Mouse (Mus musculus) right cerebral cortex, adult 2 months (tissue): ENCODE measurements at regions not wholly inside any gene's neighbourhood (a gene's known extent, or its start where the extent isn't known, plus 50 kb on each side); places are given as distances from the start of the nearest gene placed in this dataset.
A peak's percentile ranks its signal among the peaks of the same experiment; 100 is the strongest.

Experiments
- DNase-seq, 2 experiments: peaks; one replicate each; pipeline ENCODE4 v3.0.0; 2021 to 2022; ENCODE audit warnings: low spot score in 2 of 2

DNA sequence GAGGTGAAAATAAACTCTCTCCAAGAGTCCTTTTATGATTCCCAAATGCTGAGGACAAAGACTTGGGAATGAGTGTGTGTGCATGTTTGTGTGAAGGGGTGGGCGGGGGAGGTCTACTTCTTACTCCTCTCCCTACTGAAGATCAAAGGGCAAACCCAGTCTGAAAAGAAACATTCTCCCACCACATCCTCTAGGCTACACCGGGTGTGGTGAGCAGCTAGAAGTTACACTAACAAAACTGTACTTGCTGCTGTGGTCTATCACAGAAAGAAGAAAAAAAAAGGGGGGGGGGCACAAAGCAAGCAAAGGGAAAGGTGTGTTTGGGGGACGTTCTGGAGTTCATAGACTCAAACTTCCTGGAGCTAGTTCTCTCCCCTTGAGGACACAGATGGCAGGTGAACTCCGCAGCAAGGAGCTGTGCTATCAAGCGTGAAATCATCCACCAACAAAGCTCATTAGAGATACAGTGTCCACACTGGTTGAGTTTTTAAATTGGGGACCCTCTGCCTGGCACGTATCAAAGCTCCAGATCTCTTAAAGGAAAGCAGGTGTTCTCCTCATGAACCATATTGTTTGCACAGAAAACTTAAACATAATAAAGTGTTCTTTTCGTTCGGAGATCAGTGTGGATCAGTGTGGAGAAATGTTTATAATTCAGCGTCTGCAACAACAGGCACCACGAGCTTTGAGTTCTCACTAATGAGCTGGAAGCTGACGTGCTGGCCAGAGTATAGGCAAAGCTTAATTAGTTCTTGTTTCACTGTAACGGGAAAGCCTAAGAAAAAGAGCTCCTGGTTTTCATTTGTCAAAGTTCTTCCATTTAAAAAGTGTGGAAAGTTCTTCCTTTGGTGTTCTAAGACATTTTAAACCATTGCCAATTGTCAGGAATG is 280.7 kb upstream of the Htr2a start:
- DNase-seq, result no peak

DNA sequence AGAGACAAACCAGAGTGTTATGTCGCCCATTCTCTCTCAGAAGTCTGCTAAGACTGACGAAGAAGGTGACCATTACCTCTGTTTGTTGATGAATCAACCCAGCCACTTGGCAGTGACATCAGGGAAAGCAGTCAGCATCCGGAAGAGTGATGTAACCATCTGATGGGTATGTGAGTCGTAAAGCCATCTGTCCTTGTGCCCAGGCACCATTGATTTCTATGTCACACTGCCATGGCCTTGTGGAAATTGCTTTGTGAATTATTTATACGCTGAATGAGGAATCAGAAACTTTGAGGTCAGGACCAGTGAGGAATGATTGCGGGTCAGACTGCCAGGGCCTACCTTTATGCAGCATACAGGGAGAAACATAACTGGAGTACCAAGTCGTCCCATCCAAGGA is 256.2 kb upstream of the Htr2a start:
- DNase-seq, result no peak

- no peak for DNase-seq
Measured at GRCm38 (mm10) chr14:74392419-74392818, 248.2 kb upstream of the Htr2a start.

GRCm38 (mm10) chr14:74397202-74397601 is 243.4 kb upstream of the Htr2a start:
- no peak for DNase-seq

DNA sequence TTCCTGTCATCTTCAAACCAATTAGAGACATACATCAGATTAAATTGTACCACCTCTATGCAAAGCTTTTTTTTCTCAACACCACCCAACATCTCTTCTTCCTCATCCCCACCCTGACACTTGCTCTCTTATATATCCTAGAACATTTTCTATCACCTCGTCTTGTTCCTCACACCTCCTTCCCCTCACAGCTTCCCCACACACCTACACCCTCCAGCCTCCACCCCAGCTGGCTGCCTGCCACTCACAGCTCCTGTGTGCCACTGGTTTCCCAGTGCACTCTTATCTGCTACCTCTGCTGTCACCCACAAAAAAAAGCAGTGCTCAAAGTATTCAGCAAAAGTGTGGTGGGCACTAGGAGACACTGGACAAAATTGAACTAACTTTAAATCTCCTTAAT is 231.2 kb upstream of the Htr2a start:
- peak; percentile 39 to 66 for DNase-seq

- peak in 1 of 2 experiments; percentile 10 for DNase-seq
Measured at GRCm38 (mm10) chr14:74428226-74428625, 212.4 kb upstream of the Htr2a start.

DNA sequence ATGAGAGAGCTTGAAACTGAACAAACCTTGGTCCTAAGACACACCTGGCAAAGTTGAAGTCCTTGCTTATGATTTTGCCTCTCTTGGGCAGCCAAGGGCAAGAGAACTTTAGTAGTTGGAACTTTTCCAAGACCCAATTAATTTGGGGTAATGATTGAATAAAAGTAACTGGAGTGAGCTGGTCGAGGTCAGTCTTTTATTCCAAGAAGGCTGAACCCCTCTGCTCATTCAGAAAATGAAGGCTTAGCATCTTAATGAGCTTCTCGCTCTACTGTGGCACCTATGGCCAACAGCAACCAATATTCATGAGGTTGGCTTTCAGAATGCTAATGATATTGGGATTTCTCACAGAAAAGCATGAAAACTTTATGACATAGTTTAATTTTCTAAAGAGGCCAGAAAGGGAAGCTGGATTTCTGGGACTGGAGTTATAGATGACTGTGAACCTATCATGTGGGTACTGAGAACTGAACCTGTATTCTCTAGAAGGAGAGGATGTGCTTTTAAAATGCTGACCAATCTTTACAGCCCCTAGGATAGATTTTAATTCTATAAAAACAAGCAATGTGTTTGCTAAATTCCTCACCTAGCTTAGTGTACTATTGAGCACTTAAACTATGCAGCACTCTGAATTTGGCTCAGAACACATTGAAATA is 176.5 kb upstream of the Htr2a start:
- DNase-seq, result no peak

GRCm38 (mm10) chr14:74495504-74495903 is 145.1 kb upstream of the Htr2a start:
- DNase-seq, result no peak

DNA sequence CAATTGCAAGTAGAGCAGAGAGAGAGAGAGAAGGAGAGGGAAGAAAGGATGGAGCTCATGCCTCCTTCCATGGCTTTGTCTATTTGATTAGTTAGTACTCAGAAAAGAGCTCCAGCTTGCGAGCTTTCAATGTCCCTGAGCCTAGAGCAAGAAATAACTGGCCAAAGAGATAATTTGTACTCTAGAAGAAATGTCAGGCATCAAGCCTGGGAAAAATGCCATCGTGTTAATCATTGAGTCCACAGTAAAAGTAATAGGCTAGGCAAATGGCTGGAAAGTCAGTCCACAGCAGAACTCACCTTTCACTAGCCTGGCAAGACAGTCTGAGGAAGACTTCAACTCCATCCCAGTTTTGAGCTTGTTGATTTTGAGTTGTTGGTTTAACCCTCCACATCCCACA is 129.1 kb upstream of the Htr2a start:
- DNase-seq, result no peak

DNA sequence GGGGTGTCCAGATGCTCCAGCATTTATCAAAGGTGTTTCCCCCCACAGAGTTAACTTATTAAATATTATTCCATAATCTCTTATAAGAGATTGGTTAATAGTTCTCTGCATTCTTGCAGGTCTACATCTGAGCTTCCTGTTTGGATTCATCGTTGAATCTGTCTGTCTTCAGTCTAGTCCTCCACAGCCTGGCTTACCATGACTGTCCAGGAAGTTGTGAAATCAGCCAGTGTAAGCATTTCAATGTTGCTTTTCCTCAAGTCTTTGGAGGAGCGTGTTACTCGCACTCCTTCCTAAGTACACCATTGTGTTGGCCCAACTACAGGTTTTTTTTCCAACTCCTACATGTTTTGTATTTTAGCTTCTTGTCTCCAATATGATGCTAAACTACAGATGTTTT is 124.2 kb upstream of the Htr2a start:
- no peak for DNase-seq

- no peak for DNase-seq
Measured at GRCm38 (mm10) chr14:74519531-74519930, 121.1 kb upstream of the Htr2a start.

DNA sequence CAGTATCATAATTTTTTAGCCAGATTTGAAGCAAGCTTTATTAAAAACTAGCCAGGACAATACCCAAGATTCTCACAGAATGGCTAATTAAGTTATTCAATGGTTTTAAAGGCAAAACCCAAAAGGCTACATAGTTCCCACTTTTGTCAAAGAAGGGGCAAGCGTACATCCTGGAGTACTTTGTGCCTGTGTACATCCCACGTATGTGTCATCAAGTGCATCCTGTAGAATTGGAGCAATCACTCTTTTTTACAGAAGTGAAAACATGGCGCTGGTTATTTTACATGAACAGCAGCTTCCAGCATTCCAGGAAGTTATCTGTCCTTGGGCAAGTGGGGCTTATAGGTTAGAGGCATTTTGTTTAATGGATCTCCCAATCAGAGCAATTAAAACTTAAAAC is 119.0 kb upstream of the Htr2a start:
- DNase-seq, result no peak

- no peak for DNase-seq
Measured at GRCm38 (mm10) chr14:74527246-74527645, 113.4 kb upstream of the Htr2a start.

DNA sequence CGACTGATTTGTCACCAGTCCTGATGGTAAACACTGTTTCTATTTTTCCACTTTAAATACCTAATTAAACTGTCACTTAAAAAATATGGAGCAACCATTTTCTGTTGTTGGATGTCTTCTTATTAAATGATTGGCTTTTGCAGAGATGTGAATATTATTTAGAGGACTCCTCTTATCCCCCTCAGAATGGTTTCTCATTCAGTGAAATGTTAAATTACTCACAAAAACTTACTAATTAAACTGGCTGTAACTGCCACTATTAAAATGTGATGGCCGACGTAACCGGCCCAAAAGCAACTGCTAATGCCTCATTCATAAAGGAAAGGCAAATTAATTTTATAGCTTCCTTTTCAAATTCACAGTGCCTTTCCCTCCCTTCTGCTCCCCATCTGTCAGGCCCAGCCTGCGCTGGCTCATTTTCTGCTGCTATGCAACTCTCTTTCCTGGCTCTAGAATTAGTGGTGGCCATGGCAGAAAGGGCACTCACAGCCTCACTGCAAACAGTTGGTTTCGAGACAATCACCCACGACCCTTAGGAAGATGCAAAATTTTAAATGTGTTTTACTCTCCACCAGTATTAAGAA is 111.2 kb upstream of the Htr2a start:
- peak in 1 of 2 experiments; percentile 11 for DNase-seq

DNA sequence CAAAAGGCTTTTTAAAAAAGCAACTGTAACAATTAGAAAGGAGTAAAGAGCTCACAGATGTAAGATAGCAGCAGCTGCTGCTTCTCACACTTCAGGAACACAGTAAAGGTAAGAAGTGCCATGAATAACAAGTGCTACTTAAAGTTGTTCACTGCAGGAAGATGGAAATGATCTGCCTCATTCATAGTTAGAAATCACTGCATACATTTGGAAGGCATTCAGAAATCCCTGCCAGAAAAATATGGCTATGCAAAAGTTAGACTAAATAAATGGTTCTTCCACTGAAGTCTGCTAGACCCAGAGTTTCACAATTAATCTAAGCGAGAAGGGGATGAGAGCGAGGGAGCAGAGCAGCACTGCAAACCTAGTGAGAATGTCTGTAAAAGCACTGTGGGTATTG is 102.5 kb upstream of the Htr2a start:
- DNase-seq, result peak; percentile 6 to 7

DNA sequence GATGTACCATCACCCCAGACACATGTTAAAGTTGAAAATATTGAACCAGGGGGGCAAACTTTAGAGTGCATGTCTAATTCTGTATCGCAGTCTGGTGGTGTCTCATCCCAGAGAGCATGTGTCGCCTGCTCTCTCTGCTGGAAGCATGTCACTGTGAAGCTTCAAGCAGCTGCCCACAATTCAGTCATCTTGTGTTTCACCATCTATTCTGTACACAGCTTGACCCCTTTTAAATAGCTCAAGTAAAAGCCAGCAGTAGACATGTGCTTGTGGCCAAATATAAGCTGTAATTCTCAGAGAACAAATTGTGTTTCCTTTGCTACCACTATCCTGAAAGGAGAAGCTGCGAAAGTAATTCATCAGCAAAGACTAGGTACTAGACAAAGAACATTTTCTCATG is 96.6 kb upstream of the Htr2a start:
- no peak for DNase-seq

DNA sequence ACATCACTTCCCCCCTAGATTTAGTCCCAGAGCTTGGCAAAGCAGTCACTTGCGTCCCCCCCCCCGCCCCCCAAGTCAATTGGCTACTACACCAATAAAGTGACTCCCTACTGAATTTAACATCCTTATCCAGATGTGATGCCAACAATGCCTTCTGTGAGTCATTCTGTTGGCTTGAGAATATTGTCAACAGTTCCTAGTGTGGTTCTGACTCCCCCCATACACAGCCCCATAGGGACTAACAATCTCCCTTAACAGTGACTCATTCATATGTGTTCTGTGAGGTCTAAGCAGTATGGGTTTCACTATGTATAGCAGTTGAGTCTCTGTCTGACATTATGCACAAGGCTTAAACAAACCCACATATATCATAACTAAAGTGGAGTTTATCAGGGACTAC is 89.5 kb upstream of the Htr2a start:
- DNase-seq, result no peak

GRCm38 (mm10) chr14:74553636-74554035 is 87.0 kb upstream of the Htr2a start:
- DNase-seq, result no peak

DNA sequence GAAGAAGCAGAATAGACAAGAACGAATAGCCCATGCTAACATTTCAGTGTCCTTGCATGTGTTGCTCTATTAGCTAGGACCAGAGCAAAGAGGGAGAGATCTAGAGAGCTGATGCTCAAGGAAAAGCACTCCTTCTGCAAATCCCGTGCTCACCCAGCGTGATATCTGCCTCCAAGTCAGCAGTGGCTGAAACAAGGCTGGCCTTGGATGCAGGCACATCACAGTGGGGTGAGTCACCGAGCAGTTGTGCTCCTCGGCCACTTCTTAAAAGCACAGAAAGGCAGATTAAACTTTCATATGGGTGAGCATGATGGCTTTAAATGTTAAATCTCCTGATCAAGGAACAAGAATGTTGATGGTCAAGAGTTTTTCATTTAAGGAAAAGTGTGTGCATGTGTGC is 82.3 kb upstream of the Htr2a start:
- DNase-seq, result no peak
